Mouse (Mus musculus) testis, adult 2 months (tissue): ENCODE measurements at regions not wholly inside any gene's neighbourhood (a gene's known extent, or its start where the extent isn't known, plus 50 kb on each side); places are given as distances from the start of the nearest gene placed in this dataset.

ENCODE experiments used
- H3K27ac ChIP-seq: fragments of 200-500 bp; 2 replicates; pipeline ENCODE4 v1.5.1; 2012; ENCODE audit warnings: low read depth, low read length; ENCODE audit not compliant: control insufficient read depth, insufficient read depth
- H3K27me3 ChIP-seq: fragments of 200-500 bp; 2 replicates; pipeline ENCODE4 v1.6.1; 2012; ENCODE audit warnings: mild to moderate bottlenecking, low read length, moderate library complexity; ENCODE audit not compliant: control insufficient read depth, insufficient read depth
- H3K36me3 ChIP-seq: fragments of 200-500 bp; 2 replicates; pipeline ENCODE4 v1.6.1; 2012; ENCODE audit warnings: mild to moderate bottlenecking, low read length; ENCODE audit not compliant: control insufficient read depth, insufficient read depth
- H3K4me1 ChIP-seq: fragments of 200-500 bp; 2 replicates; pipeline ENCODE4 v1.6.1; 2012; ENCODE audit warnings: low read length; ENCODE audit not compliant: control insufficient read depth, insufficient read depth
- H3K4me3 ChIP-seq: fragments of 200-500 bp; 2 replicates; pipeline ENCODE4 v1.5.1; 2012; ENCODE audit warnings: low read depth, mild to moderate bottlenecking, low read length, moderate library complexity, mixed read lengths; ENCODE audit not compliant: control insufficient read depth
- CTCF ChIP-seq: fragments of 200-500 bp; IDR thresholded peaks from 2 replicates; pipeline ENCODE4 v1.5.1; 2012; ENCODE audit warnings: low read depth, mild to moderate bottlenecking, inconsistent platforms, low read length, moderate library complexity; ENCODE audit not compliant: control insufficient read depth, insufficient read depth, insufficient replicate concordance
- POLR2A ChIP-seq: fragments of 200-500 bp; IDR thresholded peaks from 2 replicates; pipeline ENCODE4 v1.6.1; 2012; ENCODE audit warnings: low read depth, mild to moderate bottlenecking, inconsistent platforms, low read length, moderate library complexity; ENCODE audit not compliant: control insufficient read depth

DNA sequence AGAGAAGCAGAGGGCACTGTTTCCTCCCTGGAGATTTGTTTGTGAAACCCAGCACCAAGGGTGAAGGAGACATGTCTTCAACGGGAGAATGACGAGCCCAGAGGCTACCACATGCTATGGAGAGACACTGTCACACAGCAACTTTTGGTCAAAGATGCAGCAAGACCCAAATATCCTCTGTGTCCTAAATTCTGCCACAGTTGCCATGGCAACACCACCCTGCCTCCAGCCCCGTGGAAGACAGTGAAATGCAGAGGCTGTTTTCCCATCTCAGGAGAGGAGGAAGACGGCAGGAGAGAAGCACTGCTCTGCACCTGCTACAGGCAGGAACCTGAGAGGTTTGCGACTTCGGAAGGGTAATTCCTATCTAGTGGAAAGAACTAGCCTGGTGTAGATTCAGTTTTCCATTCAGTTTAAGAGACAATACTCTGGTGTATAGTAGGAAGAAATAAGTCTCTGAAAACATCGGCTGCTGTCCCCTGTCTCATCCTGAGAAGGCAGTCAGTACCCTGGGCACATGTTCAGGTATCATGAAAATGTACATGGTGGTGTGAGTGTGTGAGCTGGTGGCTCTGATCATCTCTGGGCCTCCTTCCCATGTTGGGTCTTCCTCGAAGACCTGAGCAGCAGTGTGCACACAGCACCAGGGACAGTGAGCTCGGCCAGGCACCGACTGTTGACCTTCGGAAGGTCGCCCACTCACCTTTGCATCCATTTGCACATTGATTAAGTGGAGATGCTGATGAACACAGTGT is 333.6 kb downstream of the Agtpbp1 start:
- H3K27me3 ChIP-seq, result no peaks in the 10 kb centered on the region
- H3K36me3 ChIP-seq, result no peaks in the 10 kb centered on the region
- no peak overlapping the region for H3K4me3 ChIP-seq
- no peaks in the 10 kb centered on the region for H3K4me1 ChIP-seq
- H3K27ac ChIP-seq, result no peak overlapping the region
- no peak for TF ChIP-seq POLR2A
- no peak for TF ChIP-seq CTCF

DNA sequence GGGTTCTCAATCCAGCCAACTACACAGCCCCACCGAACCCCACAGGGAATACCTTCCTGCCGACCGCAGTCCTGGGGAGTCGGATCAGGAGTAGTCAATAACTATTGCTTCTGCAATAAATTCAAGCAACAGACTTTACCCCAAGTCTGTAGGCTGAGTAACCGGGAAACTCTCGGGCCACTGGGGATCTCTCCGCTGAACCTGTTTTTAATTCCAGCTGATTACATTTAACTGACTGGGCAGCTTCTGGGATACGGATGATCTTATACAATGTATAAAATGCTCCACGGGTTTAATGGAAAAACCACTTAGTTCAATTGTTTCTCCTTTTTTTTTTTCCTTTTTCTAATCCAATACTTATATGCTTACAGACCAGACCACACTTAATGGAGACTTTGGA is 336.6 kb downstream of the Agtpbp1 start:
- H3K27ac ChIP-seq, result no peak overlapping the region
- no peak overlapping the region for H3K4me3 ChIP-seq
- no peaks in the 10 kb centered on the region for H3K4me1 ChIP-seq
- TF ChIP-seq POLR2A, result no peak
- no peak for TF ChIP-seq CTCF
- H3K27me3 ChIP-seq, result no peaks in the 10 kb centered on the region
- H3K36me3 ChIP-seq, result no peaks in the 10 kb centered on the region

DNA sequence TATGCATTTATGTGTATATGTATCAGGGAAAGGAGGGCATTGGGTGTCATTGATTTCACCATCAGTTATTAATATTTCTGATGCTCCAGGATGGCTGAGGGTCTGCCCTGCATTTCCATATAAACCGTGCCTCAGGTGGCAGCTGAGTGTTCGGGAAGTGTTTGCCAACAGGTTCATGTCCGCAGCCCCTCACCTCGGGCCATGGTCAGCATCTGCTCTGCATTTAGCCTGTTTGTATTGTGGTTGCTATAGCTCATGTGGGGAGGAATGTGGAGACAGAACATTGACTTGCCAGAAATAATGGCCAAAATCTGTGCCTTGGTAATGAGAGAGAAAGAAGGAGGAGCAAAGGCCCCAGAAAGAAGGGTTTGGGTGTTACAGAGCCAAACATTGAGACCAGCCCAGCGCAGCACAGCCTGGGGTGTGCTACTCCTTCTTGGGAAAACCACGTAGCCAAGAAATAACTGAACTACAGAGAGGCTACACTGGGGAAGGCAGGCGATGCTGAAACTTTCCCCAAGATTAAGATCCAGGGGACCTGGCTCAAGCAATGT is 338.0 kb downstream of the Agtpbp1 start:
- H3K36me3 ChIP-seq, result no peaks in the 10 kb centered on the region
- no peaks in the 10 kb centered on the region for H3K4me1 ChIP-seq
- no peak overlapping the region for H3K27ac ChIP-seq
- H3K4me3 ChIP-seq, result no peak overlapping the region
- TF ChIP-seq CTCF, result no peak
- H3K27me3 ChIP-seq, result no peaks in the 10 kb centered on the region

DNA sequence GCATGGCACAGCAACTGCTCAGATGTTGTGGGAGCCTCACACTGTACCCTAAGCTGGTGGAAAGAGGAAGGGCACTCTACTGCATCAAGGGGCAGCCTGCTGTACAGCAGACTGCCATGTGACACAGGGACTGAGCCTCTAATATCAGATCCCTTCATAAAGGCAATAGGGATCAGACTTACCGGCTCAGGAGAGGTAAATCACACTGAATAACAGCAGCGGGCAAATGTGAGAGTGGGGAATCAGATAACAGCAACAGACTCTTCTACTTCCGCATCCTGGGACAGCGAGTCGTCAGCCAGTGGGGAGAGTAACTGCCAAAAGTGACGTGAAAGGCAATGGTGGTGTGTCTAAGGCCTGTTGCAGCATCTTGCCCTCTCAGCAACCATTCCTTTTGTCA is 339.0 kb downstream of the Agtpbp1 start:
- Histone ChIP-seq H3K4me1 (no peaks in the 10 kb centered on the region), H3K27ac (no peak overlapping the region), H3K36me3 (no peaks in the 10 kb centered on the region), H3K4me3 (no peak overlapping the region), H3K27me3 (no peaks in the 10 kb centered on the region)
- TF ChIP-seq CTCF, result no peak

DNA sequence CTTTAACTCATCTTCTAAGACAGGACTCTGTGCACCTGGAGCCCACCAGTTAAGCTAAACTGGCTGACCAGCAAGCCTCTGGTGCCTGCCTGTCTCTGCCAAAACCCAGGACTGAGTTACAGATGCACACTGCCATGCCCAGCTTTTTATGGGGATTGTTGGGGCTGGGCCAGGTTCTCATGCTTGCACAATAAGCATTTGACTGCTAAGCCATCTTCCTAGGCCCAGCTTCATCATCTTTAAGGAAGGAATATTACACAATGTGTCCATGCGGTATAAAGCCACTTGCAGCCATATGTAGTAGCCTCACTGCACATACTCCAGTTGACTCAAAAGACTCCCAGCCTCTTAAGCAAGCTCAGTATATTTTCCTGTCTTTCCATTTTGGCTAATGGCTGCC is 340.4 kb downstream of the Agtpbp1 start:
- Histone ChIP-seq H3K27ac (no peak overlapping the region), H3K4me1 (no peaks in the 10 kb centered on the region), H3K36me3 (no peaks in the 10 kb centered on the region), H3K4me3 (no peak overlapping the region), H3K27me3 (no peaks in the 10 kb centered on the region)
- no peak for TF ChIP-seq CTCF
- TF ChIP-seq POLR2A, result no peak

DNA sequence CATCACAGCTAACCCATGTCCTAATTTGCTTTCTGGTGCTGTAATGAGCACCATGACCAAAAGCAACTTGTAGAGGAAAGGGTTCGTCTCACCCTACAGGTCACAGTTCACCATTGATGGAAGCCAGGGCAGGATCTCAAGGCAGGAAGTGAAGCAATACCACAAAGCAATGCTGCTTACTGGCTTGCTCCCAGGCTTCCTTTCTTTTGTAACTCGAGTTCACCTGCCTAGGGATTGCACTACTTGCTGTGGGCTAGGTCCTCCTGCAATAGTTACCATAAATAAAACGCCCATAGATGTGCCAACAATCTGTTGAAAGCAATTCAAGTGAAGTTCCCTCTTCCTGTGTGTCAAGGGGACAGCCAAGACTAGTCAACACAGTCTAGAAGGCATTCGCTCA is 342.4 kb downstream of the Agtpbp1 start:
- Histone ChIP-seq H3K4me1 (no peaks in the 10 kb centered on the region), H3K27ac (no peak overlapping the region), H3K4me3 (no peak overlapping the region), H3K36me3 (no peaks in the 10 kb centered on the region), H3K27me3 (no peaks in the 10 kb centered on the region)
- TF ChIP-seq POLR2A (no peak), CTCF (no peak)

DNA sequence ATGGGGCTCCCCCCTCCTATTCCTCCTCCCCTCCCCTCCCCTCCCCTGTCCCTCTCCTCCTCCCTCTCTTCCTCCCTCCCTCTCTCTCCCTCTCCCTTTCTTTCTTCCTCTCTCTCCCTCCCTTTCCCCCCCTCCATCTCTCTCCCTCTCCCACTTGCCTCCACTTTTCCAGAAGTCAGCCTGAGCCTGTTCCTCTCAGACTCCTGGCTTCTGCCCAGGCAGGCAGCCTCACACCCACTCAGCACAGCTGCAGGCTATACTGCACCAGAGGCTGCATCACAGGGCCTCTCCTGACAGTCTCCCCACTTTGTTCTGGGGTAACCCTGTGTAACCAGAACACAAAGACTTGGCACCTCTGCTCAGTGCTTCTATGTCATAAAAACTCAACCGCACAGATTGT is 346.3 kb downstream of the Agtpbp1 start:
- Histone ChIP-seq H3K27ac (no peak overlapping the region), H3K4me1 (no peaks in the 10 kb centered on the region), H3K27me3 (no peaks in the 10 kb centered on the region), H3K36me3 (no peaks in the 10 kb centered on the region), H3K4me3 (no peak overlapping the region)
- TF ChIP-seq CTCF, result no peak
- no peak for TF ChIP-seq POLR2A
